Mouse (Mus musculus): ENCODE results near the gene Pkd2l1. TPM values are rescaled to one million over a fixed set of nuclear protein-coding genes. Genes with fewer than 3 reads are reported as not detected.
A peak's percentile ranks its signal among the peaks of the same experiment; 100 is the strongest.

Gene Pkd2l1
- polyA plus RNA-seq, 2 experiments = not detected

- no peak for DNase-seq (ENCODE audit: low read depth in 3 of 3, low spot score in 3 of 3)
- no peak for TF ChIP-seq CTCF (IDR thresholded peaks at IDR 0.05; ENCODE audit: low read depth)
- TF ChIP-seq EP300 (IDR thresholded peaks at IDR 0.05; ENCODE audit: low read depth) = no peak
- WGBS (ENCODE audit: insufficient replicate concordance) = 45% methylated on average over 2 of the region's 2 CpGs
- H3K36me3 ChIP-seq (replicated peaks; ENCODE audit: control insufficient read depth, insufficient read depth, low read depth) = no peaks in the 10 kb centered on the region
- no peaks in the 10 kb centered on the region; the same call in 1 of the 2 replicates for H3K27me3 ChIP-seq (ENCODE audit: control insufficient read depth, insufficient read depth, low read length)
- H3K9me3 ChIP-seq (ENCODE audit: control insufficient read depth, low read length) = no peaks in the 10 kb centered on the region
- no peak overlapping the region for H3K4me2 ChIP-seq (ENCODE audit: low read depth)
- no peak overlapping the region for H3K27ac ChIP-seq
- H3K9ac ChIP-seq (replicated peaks) = no peak overlapping the region
- no peak overlapping the region for H3K4me3 ChIP-seq (ENCODE audit: insufficient read depth in 1 of 2, low read depth in 2 of 2, low read length in 2 of 2)
- no peaks in the 10 kb centered on the region for H3K4me1 ChIP-seq (replicated peaks; ENCODE audit: control insufficient read depth in 2 of 2, insufficient read depth in 2 of 2, low read length in 1 of 2)
- no peak for ATAC-seq (ENCODE audit: insufficient read depth)
These were observed 37.5 kb upstream of the Pkd2l1 start for GRCm38 (mm10) chr19:44229776-44230175.

GRCm38 (mm10) chr19:44225728-44226127 is 33.5 kb upstream of the Pkd2l1 start:
- Histone ChIP-seq H3K27ac (no peak overlapping the region), H3K36me3 (replicated peaks; ENCODE audit: control insufficient read depth, insufficient read depth, low read depth) (no peaks in the 10 kb centered on the region)

GRCm38 (mm10) chr19:44217958-44218525 is 25.8 kb upstream of the Pkd2l1 start:
- Histone ChIP-seq H3K4me3 (ENCODE audit: insufficient read depth in 1 of 2, low read depth in 2 of 2, low read length in 2 of 2) (no peak overlapping the region), H3K4me2 (ENCODE audit: low read depth) (no peak overlapping the region), H3K27ac (no peak overlapping the region), H3K36me3 (replicated peaks; ENCODE audit: control insufficient read depth, insufficient read depth, low read depth) (no peaks in the 10 kb centered on the region), H3K9me3 (ENCODE audit: control insufficient read depth, low read length) (no peaks in the 10 kb centered on the region), H3K9ac (replicated peaks) (no peak overlapping the region), H3K27me3 (ENCODE audit: control insufficient read depth, insufficient read depth, low read length) (no peaks in the 10 kb centered on the region), H3K4me1 (replicated peaks; ENCODE audit: control insufficient read depth in 2 of 2, insufficient read depth in 2 of 2, low read length in 1 of 2) (no peaks in the 10 kb centered on the region)
- TF ChIP-seq CTCF (IDR thresholded peaks at IDR 0.05; ENCODE audit: low read depth) (no peak), EP300 (IDR thresholded peaks at IDR 0.05; ENCODE audit: low read depth) (no peak)
- no peak for ATAC-seq (ENCODE audit: insufficient read depth)
- 40% methylated on average over 3 of the region's 3 CpGs for WGBS (ENCODE audit: insufficient replicate concordance)
- DNase-seq (ENCODE audit: low read depth in 3 of 3, low spot score in 3 of 3) = no peak

More at GRCm38 (mm10) chr19:44225728-44226127, 33.5 kb upstream of the Pkd2l1 start:
- TF ChIP-seq EP300 (IDR thresholded peaks at IDR 0.05; ENCODE audit: low read depth) (no peak), CTCF (IDR thresholded peaks at IDR 0.05; ENCODE audit: low read depth) (no peak)
- Histone ChIP-seq H3K27me3 (ENCODE audit: control insufficient read depth, insufficient read depth, low read length) (no peaks in the 10 kb centered on the region; the same call in 1 of the 2 replicates), H3K9ac (replicated peaks) (no peak overlapping the region), H3K9me3 (ENCODE audit: control insufficient read depth, low read length) (no peaks in the 10 kb centered on the region), H3K4me1 (replicated peaks; ENCODE audit: control insufficient read depth in 2 of 2, insufficient read depth in 2 of 2, low read length in 1 of 2) (no peaks in the 10 kb centered on the region), H3K4me3 (ENCODE audit: insufficient read depth in 1 of 2, low read depth in 2 of 2, low read length in 2 of 2) (no peak overlapping the region), H3K4me2 (ENCODE audit: low read depth) (no peak overlapping the region)
- ATAC-seq (ENCODE audit: insufficient read depth) (no peak), DNase-seq (ENCODE audit: low read depth in 3 of 3, low spot score in 3 of 3) (peak in 1 of 3 experiments; percentile 11)
- 7% methylated on average over 5 of the region's 5 CpGs for WGBS (ENCODE audit: insufficient replicate concordance)

DNA sequence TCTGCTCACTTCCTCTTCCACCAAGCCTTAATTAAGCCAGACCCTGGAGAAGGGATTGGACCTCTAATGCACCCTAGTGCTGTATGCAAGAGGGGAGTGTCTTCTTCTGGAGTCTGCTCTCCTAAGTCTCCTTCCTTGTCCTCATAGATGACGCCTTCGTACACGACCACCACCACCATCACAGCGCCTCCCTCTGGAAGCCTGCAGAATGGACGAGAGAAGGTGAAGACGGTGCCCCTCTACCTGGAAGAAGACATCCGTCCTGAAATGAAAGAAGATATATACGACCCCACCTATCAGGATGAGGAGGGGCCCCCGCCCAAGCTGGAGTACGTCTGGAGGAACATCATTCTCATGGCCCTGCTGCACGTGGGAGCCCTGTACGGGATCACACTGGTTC is 23.0 kb upstream of the Pkd2l1 start:
- H3K27ac ChIP-seq = no peak overlapping the region
- no peaks in the 10 kb centered on the region for H3K4me1 ChIP-seq (replicated peaks; ENCODE audit: control insufficient read depth in 2 of 2, insufficient read depth in 2 of 2, low read length in 1 of 2)
- no peak overlapping the region for H3K4me2 ChIP-seq (ENCODE audit: low read depth)
- no peak overlapping the region for H3K4me3 ChIP-seq (ENCODE audit: insufficient read depth in 1 of 2, low read depth in 2 of 2, low read length in 2 of 2)
- H3K9ac ChIP-seq (replicated peaks) = no peak overlapping the region
- no peaks in the 10 kb centered on the region for H3K36me3 ChIP-seq (replicated peaks; ENCODE audit: control insufficient read depth, insufficient read depth, low read depth)
- H3K9me3 ChIP-seq (ENCODE audit: control insufficient read depth, low read length) = no peaks in the 10 kb centered on the region
- TF ChIP-seq CTCF (IDR thresholded peaks at IDR 0.05; ENCODE audit: low read depth) = peak; percentile 12; the same call in 1 of the 2 replicates
- TF ChIP-seq EP300 (IDR thresholded peaks at IDR 0.05; ENCODE audit: low read depth) = no peak
- DNase-seq (ENCODE audit: low read depth in 3 of 3, low spot score in 3 of 3) (no peak), ATAC-seq (ENCODE audit: insufficient read depth) (no peak)
- no peaks in the 10 kb centered on the region for H3K27me3 ChIP-seq (ENCODE audit: control insufficient read depth, insufficient read depth, low read length)
- 53% methylated on average over 12 of the region's 12 CpGs for WGBS (ENCODE audit: insufficient replicate concordance)

DNA sequence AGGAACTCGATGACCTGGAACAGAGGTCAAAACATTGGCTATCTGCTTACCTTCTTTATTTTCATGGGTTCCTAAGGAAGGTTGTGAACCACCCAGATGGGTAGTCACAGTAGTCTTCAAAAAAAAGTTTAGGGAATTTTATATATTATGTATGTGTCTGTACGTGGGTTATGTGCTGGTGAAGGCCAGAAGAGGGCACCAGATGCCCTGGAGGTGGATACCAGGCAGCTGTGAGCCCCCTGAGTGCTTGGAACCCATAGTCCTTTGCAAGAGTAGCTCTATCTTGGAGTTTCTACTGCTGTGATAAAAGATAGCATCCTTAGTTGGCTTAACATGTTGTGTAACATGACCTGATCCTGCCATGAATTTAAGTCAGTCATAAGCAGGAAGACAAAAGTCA is 14.8 kb upstream of the Pkd2l1 start:
- DNase-seq (ENCODE audit: low read depth in 3 of 3, low spot score in 3 of 3) = no peak
- Histone ChIP-seq H3K27ac (no peak overlapping the region), H3K9me3 (ENCODE audit: control insufficient read depth, low read length) (no peaks in the 10 kb centered on the region), H3K4me3 (ENCODE audit: insufficient read depth in 1 of 2, low read depth in 2 of 2, low read length in 2 of 2) (no peak overlapping the region), H3K27me3 (ENCODE audit: control insufficient read depth, insufficient read depth, low read length) (no peaks in the 10 kb centered on the region; the same call in 1 of the 2 replicates), H3K9ac (replicated peaks) (no peak overlapping the region), H3K4me1 (replicated peaks; ENCODE audit: control insufficient read depth in 2 of 2, insufficient read depth in 2 of 2, low read length in 1 of 2) (no peaks in the 10 kb centered on the region), H3K36me3 (replicated peaks; ENCODE audit: control insufficient read depth, insufficient read depth, low read depth) (no peaks in the 10 kb centered on the region), H3K4me2 (ENCODE audit: low read depth) (no peak overlapping the region)
- WGBS (ENCODE audit: insufficient replicate concordance) = 37% methylated on average over 2 of the region's 2 CpGs
- ATAC-seq (ENCODE audit: insufficient read depth) = no peak
- peak; percentile 23; the same call in 1 of the 2 replicates for TF ChIP-seq CTCF (IDR thresholded peaks at IDR 0.05; ENCODE audit: low read depth)
- TF ChIP-seq EP300 (IDR thresholded peaks at IDR 0.05; ENCODE audit: low read depth) = no peak

Data from liver, embryonic 14.5 days (tissue).